Mouse (Mus musculus): ENCODE measurements around the gene Gm11032. TPM values are rescaled to one million over a fixed set of nuclear protein-coding genes. Genes with fewer than 3 reads are reported as not detected.
A peak's percentile ranks its signal among the peaks of the same experiment; 100 is the strongest.
"Not testable (repeated sequence)": the region's sequence is repeated elsewhere in the genome, so short reads cannot be mapped to it uniquely, and the experiment has no call there.

The Gm11032 gene
- polyA plus RNA-seq, 1 experiment from 2014 or later: not detected

DNA sequence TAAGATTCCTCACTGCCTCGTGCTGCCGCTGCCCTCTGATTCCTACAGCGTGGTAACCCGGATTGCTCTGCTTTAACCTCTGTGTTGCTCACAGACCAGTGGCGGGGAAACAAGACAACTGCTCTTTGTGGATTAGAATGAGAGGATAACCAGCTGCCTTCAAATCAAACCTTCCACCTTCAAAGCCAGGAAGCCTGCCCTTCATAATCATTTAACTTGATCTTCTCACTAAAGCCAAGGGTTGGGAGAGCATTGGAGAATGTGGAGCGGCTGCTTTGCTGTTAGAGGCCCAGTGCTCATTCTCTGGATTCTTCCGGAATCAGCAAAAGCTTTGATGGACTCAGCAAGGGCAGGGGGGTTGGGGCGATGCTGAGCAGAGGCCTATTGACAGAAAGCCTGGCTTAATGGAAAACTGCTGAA, 10.0 kb downstream of the Gm11032 start:
- no peak overlapping the region for H3K9ac ChIP-seq (replicated peaks)
- no peak overlapping the region for H3K4me3 ChIP-seq (replicated peaks)
- no peaks in the 10 kb centered on the region for H3K9me3 ChIP-seq (replicated peaks)
- no peaks in the 10 kb centered on the region for H3K36me3 ChIP-seq
- H3K4me1 ChIP-seq: no peaks in the 10 kb centered on the region
- peak overlapping the region; percentile 41; the same call in 1 of the 2 replicates for H3K27ac ChIP-seq (replicated peaks)
- no peaks in the 10 kb centered on the region for H3K27me3 ChIP-seq (replicated peaks)
- H3K4me2 ChIP-seq: no peak overlapping the region
- 42% methylated on average over 8 of the region's 8 CpGs for WGBS
- no peak for ATAC-seq (ENCODE audit: low FRiP score)

DNA sequence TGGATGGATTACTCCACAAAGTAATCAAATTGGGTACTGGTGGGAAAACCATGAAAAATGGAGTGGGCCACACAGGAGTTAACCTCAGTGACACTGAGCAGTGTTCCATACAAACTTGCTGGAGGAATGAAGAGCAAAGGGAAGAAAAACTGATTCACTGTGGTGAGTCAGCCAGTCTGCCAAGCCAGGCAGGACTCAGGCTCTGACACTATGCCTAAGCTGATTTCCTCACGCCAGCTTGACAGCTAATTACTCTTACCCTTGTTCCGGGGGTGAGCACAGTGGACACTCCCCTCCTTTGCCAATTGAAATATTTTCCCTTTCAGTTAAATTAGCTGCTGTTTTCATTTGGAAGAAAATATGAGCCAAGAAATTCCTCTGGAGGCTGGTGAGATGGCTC, 13.6 kb downstream of the Gm11032 start:
- H3K27ac ChIP-seq (replicated peaks): no peak overlapping the region
- ATAC-seq (ENCODE audit: low FRiP score): no peak
- H3K27me3 ChIP-seq (replicated peaks): no peaks in the 10 kb centered on the region
- H3K4me2 ChIP-seq: no peak overlapping the region
- H3K4me1 ChIP-seq: peaks cover 10% of the 10 kb centered on the region
- 56% methylated on average over 2 of the region's 2 CpGs for WGBS
- no peaks in the 10 kb centered on the region for H3K9me3 ChIP-seq (replicated peaks)
- no peaks in the 10 kb centered on the region for H3K36me3 ChIP-seq
- no peak overlapping the region for H3K4me3 ChIP-seq (replicated peaks)
- H3K9ac ChIP-seq (replicated peaks): no peak overlapping the region

DNA sequence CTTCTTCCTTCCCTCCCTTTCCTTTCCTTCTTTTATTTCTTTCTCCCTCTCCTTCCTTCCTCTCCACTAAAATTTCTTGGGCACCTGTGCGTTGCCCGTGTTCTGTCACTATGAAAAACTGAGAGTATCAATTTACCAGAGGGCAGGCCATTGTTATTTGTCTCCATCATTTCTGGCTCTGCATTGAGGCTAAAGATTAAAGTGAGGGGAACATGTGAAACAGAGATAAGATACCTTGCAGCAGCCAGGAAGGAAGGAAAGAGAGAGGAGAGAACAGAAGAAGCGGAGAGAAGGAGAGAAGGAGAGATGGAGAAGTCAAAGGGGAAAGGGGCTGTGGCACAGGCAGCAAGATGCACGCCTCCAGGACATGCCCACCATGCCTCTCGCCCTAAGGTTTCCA, 14.5 kb downstream of the Gm11032 start:
- no peak for ATAC-seq (ENCODE audit: low FRiP score)
- Histone ChIP-seq H3K36me3 (no peaks in the 10 kb centered on the region), H3K4me1 (peaks cover 19% of the 10 kb centered on the region), H3K9ac (replicated peaks) (no peak overlapping the region), H3K4me3 (replicated peaks) (no peak overlapping the region), H3K27ac (replicated peaks) (no peak overlapping the region), H3K27me3 (replicated peaks) (no peaks in the 10 kb centered on the region), H3K9me3 (replicated peaks) (no peaks in the 10 kb centered on the region), H3K4me2 (no peak overlapping the region)
- WGBS: 81% methylated on average over 5 of the region's 5 CpGs

DNA sequence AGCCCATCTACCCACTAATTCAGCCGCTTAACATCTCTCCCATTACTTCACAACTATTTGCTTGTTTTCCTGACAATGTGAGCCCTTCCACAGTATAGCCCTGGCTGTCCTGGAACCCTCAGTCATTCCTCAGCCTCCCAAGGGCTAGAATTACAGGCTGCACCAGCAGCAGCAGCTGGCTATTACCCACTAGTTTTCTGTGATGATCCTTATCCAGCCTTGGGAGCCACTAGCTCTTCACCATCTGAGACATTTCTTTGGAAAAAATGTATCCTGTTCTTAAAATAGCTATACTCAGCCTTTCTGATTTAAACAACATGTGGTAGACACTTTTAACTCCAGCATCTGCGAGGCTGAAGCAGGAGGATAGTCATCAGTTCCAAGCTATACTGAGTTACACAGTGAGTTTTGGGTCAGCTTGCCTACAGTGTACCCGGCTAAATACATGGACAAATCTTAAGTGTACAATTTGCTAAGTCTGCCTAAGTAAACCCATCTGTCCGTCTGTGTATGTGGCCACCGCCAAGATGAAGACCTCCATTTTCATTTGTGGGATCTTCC, 17.0 kb downstream of the Gm11032 start:
- peak overlapping the region; percentile 77; the same call in 1 of the 2 replicates for H3K27ac ChIP-seq (replicated peaks)
- 56% methylated on average over 5 of the region's 5 CpGs for WGBS

DNA sequence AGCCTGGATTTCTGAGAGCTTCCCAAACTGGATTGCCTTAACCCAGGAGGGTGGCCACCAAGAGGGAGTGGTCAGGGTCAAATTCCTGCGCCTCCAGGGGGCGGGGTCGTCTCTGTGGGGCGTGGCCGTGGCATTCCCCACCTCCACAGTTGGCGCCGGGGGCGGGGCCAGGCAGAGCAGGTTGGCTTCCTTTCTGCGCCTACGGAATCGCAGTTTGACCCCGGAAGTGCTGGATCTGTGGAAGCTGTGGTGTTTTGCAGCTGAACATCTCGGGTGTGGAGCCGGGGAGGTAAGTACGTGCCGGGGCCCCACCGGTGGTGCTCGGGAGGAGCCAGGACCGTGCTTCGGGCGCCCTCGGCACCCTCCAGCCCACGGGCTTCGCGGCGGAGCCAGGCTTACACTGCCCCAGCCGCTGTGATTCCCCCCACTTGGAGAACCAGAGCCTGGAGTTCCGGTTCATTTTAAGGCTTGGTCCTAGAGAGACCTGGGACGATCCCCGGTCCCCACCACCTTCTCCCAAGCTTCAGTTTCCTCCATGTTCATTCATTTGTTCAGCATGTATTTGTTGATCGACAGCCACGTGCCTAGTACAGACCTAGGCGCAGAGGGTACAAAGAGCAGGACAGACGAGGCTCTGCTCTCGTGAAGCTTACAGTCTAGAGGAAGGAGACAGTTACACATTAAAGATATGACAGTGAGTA, 17.8 kb downstream of the Gm11032 start, which contains the start of gene Ascc2:
Gene Ascc2 (plus strand): TSS at position 214 of the 701 bp plus-strand sequence.
- H3K9ac ChIP-seq (replicated peaks): peak within 1 kb of the TSS; percentile 66
- peak within 1 kb of the TSS; percentile 76 for H3K4me3 ChIP-seq (replicated peaks)
- H3K4me1 ChIP-seq: peaks cover 28% of the 10 kb centered on the region
- no peaks in the 10 kb centered on the region for H3K9me3 ChIP-seq (replicated peaks)
- WGBS: under 1% methylated on average over 35 of the region's 35 CpGs
- peak within 1 kb of the TSS; percentile 77 for H3K27ac ChIP-seq (replicated peaks)
- ATAC-seq (ENCODE audit: low FRiP score): peak; percentile 97
- H3K36me3 ChIP-seq: peaks cover 17% of the 10 kb centered on the region
- peak within 1 kb of the TSS; percentile 64 for H3K4me2 ChIP-seq
- H3K27me3 ChIP-seq (replicated peaks): no peaks in the 10 kb centered on the region

More for the DNA sequence above, 17.0 kb downstream of the Gm11032 start:
- Histone ChIP-seq H3K4me3 (replicated peaks) (peak overlapping the region; percentile 76), H3K9ac (replicated peaks) (no peak overlapping the region), H3K4me2 (peak overlapping the region; percentile 64), H3K9me3 (replicated peaks) (no peaks in the 10 kb centered on the region), H3K36me3 (peaks cover 12% of the 10 kb centered on the region; the same call in 1 of the 2 replicates), H3K4me1 (peaks cover 28% of the 10 kb centered on the region), H3K27me3 (replicated peaks) (no peaks in the 10 kb centered on the region)
- ATAC-seq (ENCODE audit: low FRiP score): peak; percentile 33; the same call in 1 of the 2 replicates

DNA sequence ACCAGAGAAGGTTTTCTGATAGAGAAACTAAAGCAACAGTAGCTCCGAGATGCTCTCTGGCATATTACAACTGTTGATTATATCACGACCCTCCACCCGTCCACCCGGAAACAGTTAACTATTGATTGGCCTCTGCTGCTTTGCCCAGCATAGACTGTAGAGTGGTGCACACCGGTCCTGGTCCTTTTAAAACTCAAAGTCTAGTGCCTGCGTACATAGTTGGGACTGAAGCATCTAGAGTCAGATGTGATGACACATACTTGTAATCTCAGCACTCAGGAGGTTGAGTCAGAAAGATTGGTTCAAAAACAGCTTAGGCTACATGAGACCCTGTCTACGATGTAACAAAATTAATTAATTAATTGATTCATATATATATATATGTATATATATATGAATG, 18.4 kb downstream of the Gm11032 start:
- Histone ChIP-seq H3K27ac (replicated peaks) (no peak overlapping the region), H3K4me2 (peak overlapping the region; percentile 64), H3K9me3 (replicated peaks) (no peaks in the 10 kb centered on the region), H3K9ac (replicated peaks) (peak overlapping the region; percentile 66), H3K27me3 (replicated peaks) (no peaks in the 10 kb centered on the region), H3K36me3 (peaks cover 17% of the 10 kb centered on the region), H3K4me3 (replicated peaks) (peak overlapping the region; percentile 76), H3K4me1 (peaks cover 28% of the 10 kb centered on the region)
- no peak; the same call in 1 of the 2 replicates for ATAC-seq (ENCODE audit: low FRiP score)
- 29% methylated on average over 7 of the region's 7 CpGs for WGBS

DNA sequence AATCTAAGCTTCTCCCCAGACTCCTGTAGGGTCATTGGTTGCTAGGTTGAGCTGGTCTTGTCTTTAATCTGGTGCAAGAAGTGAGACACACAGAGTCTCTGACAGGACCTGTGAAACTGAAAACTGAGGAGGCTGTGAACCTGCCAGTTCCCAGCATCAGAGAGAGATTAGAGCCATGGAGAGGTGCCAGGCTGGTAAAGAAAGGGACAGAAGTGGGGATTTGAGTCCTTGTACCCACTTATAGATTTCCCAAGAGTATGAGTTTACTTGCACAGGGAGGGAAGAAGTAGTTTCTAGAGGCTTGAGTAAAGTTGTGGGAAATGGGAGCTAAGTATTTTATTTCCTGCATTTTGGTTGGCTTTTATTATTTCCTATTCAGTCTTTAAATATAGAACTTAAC, 21.3 kb downstream of the Gm11032 start:
- no peak overlapping the region for H3K27ac ChIP-seq (replicated peaks)
- H3K4me1 ChIP-seq: peaks cover 28% of the 10 kb centered on the region
- ATAC-seq (ENCODE audit: low FRiP score): no peak
- no peak overlapping the region for H3K4me3 ChIP-seq (replicated peaks)
- no peaks in the 10 kb centered on the region for H3K27me3 ChIP-seq (replicated peaks)
- no peak overlapping the region for H3K9ac ChIP-seq (replicated peaks)
- no peak overlapping the region for H3K4me2 ChIP-seq
- H3K36me3 ChIP-seq: peaks cover 23% of the 10 kb centered on the region
- H3K9me3 ChIP-seq (replicated peaks): no peaks in the 10 kb centered on the region

DNA sequence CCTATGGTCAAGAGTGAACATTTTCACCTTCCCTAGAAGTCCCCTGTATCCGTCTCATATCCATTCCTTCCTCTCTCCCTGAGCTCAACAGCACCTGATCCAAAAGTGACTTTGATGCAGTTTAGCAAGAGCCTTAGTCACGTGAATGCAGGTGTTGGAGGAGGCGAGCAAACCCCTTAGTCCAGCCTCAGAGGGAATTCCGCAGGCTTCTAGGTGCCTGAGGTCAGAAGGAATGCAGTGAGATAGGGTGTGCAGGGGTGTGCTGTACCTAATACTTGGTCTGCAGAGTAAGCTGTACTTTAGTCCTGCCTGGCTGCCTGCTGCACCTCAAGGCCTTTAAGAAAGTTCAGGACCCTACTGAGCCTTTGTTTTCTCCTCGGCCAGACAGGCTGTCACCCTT, 23.9 kb downstream of the Gm11032 start:
- no peak overlapping the region for H3K4me2 ChIP-seq
- peaks cover 44% of the 10 kb centered on the region for H3K36me3 ChIP-seq
- H3K9me3 ChIP-seq (replicated peaks): no peaks in the 10 kb centered on the region
- H3K4me3 ChIP-seq (replicated peaks): no peak overlapping the region
- H3K27ac ChIP-seq (replicated peaks): no peak overlapping the region
- WGBS: 47% methylated on average over 5 of the region's 5 CpGs
- no peak overlapping the region for H3K9ac ChIP-seq (replicated peaks)
- peaks cover 15% of the 10 kb centered on the region for H3K4me1 ChIP-seq
- ATAC-seq (ENCODE audit: low FRiP score): no peak
- H3K27me3 ChIP-seq (replicated peaks): no peaks in the 10 kb centered on the region

DNA sequence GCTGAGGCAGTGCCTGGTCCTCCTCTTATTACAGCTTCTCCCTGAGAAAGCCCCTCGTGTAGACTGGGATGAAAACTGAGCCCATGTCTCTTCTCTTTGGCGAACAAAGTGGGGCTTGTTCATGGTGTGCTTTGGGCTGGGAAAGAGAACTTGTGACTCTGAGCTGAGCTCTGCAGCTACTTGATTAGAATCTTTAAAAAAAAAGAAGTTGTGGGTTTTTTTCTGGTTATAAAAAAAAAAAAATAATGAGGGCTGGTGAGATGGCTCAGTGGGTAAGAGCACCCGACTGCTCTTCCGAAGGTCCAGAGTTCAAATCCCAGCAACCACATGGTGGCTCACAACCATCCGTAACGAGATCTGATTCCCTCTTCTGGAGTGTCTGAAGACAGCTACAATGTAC, 25.3 kb downstream of the Gm11032 start:
- 92% methylated on average over 6 of the region's 6 CpGs for WGBS
- H3K36me3 ChIP-seq: peaks cover 54% of the 10 kb centered on the region
- H3K9ac ChIP-seq (replicated peaks); ATAC-seq (ENCODE audit: low FRiP score); H3K4me3 ChIP-seq (replicated peaks); H3K27me3 ChIP-seq (replicated peaks); H3K9me3 ChIP-seq (replicated peaks); H3K4me1 ChIP-seq; H3K4me2 ChIP-seq; H3K27ac ChIP-seq (replicated peaks): not testable (repeated sequence)

DNA sequence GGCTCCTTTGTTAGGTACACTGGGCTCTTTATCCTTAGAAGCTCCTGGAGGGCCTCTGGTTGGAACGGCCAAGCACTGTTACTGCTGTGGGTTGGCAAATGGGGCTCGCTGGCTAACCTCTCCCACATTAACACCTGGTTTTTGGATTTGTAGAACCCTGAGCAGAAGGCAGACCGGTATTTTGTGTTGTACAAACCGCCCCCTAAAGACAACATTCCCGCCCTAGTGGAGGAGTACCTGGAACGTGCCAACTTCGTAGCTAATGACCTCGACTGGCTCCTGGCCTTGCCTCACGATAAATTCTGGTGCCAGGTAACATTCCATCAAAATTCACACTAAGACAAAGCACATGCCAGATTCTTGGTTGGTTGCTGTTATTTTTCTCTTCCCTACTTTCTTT, 26.5 kb downstream of the Gm11032 start:
- Histone ChIP-seq H3K4me1 (no peaks in the 10 kb centered on the region), H3K4me3 (replicated peaks) (no peak overlapping the region), H3K9ac (replicated peaks) (no peak overlapping the region), H3K4me2 (no peak overlapping the region), H3K36me3 (peaks cover 54% of the 10 kb centered on the region), H3K27ac (replicated peaks) (no peak overlapping the region), H3K9me3 (replicated peaks) (no peaks in the 10 kb centered on the region), H3K27me3 (replicated peaks) (no peaks in the 10 kb centered on the region)
- no peak for ATAC-seq (ENCODE audit: low FRiP score)
- 90% methylated on average over 9 of the region's 9 CpGs for WGBS

DNA sequence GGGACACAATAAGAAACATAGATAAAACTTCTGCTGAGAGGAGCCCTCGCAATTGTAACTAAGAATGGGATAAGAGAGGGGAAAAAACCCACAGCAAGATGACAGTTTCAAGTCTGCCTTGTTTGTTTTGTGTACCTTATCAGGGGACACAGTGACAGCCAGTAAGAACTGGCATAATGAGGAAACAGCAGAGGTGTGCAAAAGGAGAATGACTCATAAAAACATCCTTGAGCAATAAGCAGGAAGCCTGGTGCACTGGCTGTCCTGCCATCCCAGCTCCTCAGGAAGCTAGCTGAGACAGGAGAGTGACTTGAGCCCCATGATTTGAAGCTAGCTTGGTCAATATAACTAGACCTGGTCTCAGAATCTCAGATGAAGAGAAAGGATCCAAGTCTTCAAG, 40.0 kb downstream of the Gm11032 start:
- 0 out of 2 replicates have a peak, but pooled peaks cover 6% of the 10 kb centered on the region for H3K4me1 ChIP-seq
- WGBS: 95% methylated on average over 1 of the region's 1 CpGs
- H3K4me2 ChIP-seq: no peak overlapping the region

More for the DNA sequence above, 40.0 kb downstream of the Gm11032 start:
- peaks cover 57% of the 10 kb centered on the region for H3K36me3 ChIP-seq
- no peak for ATAC-seq (ENCODE audit: low FRiP score)
- no peaks in the 10 kb centered on the region for H3K9me3 ChIP-seq (replicated peaks)
- H3K27me3 ChIP-seq (replicated peaks): no peaks in the 10 kb centered on the region
- no peak overlapping the region for H3K27ac ChIP-seq (replicated peaks)
- no peak overlapping the region for H3K4me3 ChIP-seq (replicated peaks)
- H3K9ac ChIP-seq (replicated peaks): no peak overlapping the region
